Mouse (Mus musculus) erythroblast, embryonic 14.5 days (primary cell): ENCODE measurements around the gene Cgnl1. TPM values are rescaled to one million over a fixed set of nuclear protein-coding genes. Genes with fewer than 3 reads are reported as not detected.

Source experiments
- H3K27me3 ChIP-seq: 2 replicates; pipeline ENCODE4 v1.6.1; 2012; ENCODE audit warnings: inconsistent platforms; ENCODE audit not compliant: control insufficient read depth
- H3K36me3 ChIP-seq: 2 replicates; pipeline ENCODE4 v1.6.1; 2012; ENCODE audit warnings: mild to moderate bottlenecking, inconsistent platforms; ENCODE audit not compliant: control insufficient read depth
- H3K4me1 ChIP-seq: 2 replicates; pipeline ENCODE4 v1.6.1; 2012; ENCODE audit warnings: inconsistent platforms; ENCODE audit not compliant: control insufficient read depth
- H3K4me3 ChIP-seq: replicated peaks from 2 replicates; pipeline ENCODE3; 2012; ENCODE audit warnings: moderate library complexity, mild to moderate bottlenecking, inconsistent platforms
- H3K9me3 ChIP-seq: 2 replicates; pipeline ENCODE4 v1.6.1; 2012; ENCODE audit warnings: low read length, inconsistent platforms, mixed read lengths; ENCODE audit not compliant: control insufficient read depth
- GATA1 ChIP-seq: IDR thresholded peaks from 2 replicates; pipeline ENCODE4 v1.6.1; 2012; ENCODE audit warnings: low read length, inconsistent platforms, mixed read lengths
- TAL1 ChIP-seq: IDR thresholded peaks from 3 replicates; pipeline ENCODE4 v1.6.1; 2012; ENCODE audit warnings: low read length, inconsistent platforms, mixed read lengths
- polyA plus RNA-seq: library from polyadenylated mRNA; stranded (reverse); fragments of >175 nt; gene quantifications from 2 replicates; pipeline ENCODE4 v1.2.3, GENCODE M21; 2012

The Cgnl1 gene
- polyA plus RNA-seq = not detected in 2 replicates

DNA sequence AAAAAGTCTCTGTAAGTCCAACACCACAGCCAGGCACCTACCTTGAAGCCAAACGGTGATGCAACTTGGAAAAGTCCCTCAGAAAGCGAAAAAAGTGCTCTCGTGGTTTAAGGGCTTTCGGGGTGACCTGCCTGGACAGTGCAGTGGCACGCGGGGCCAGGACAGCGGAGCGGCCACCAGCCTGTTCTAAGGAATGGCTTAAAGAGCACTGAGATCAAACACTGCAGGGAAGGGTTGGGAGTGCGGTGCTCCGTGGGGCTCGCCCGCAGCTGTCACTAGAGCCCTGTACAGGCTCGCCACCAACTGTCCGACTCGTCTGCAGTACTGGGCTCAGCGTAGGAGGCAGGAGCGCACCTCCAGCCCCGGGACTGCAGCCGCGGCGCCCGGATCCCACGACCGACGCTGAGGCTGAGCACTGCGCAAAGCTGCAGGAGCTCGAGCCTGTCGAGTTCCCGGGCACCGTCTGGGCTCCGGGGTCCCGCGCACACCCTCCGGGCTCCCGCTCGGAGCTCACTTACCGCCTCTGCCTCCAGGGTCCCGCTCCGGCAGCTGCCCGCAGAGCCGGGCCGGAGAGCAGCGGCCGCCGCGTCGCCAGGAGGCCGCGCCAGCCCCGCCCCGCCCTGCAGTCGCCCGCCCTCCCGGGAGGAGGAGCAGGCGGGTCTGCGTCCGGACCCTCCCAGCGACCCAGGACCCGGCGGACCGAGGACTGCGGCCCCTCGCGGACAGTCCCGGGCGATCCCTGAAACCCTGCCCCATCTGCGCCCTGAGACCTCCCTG, at the start of gene Cgnl1:
Gene Cgnl1, minus strand, starts transcription at position 612 of the 777 bp plus-strand sequence.
- H3K4me1 ChIP-seq = peaks cover 2% of the 10 kb centered on the region
- no peak for TF ChIP-seq GATA1
- TF ChIP-seq TAL1 = no peak
- H3K27me3 ChIP-seq = peaks cover 33% of the 10 kb centered on the region
- no peaks in the 10 kb centered on the region for H3K36me3 ChIP-seq
- H3K9me3 ChIP-seq = peaks cover 3% of the 10 kb centered on the region; the same call in 1 of the 2 replicates
- peak within 1 kb of the TSS; percentile 52 for H3K4me3 ChIP-seq

DNA sequence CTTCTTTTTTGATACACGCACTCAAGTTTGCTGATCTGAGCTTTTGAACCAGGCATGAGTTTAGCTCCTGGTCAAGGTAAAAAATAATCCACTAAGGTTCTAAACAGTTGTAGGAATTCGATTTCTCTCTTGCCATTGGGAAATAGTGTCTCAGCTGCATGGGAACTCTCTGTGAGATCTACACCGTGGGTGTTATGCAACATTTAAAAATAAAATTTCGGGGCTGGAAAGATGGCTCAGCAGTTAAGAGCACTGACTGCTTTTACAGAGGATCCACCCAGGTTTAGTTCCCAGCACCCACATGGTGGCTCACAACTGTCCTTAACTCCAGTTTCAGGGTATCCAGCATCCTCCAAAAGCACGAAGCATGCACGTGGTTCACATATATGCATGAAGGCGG, 47.1 kb upstream of the Cgnl1 start:
- no peak for TF ChIP-seq TAL1
- TF ChIP-seq GATA1 = no peak
- H3K4me3 ChIP-seq = no peak overlapping the region
- H3K36me3 ChIP-seq = no peaks in the 10 kb centered on the region
- H3K4me1 ChIP-seq = no peaks in the 10 kb centered on the region
- no peaks in the 10 kb centered on the region for H3K27me3 ChIP-seq
- no peaks in the 10 kb centered on the region for H3K9me3 ChIP-seq

DNA sequence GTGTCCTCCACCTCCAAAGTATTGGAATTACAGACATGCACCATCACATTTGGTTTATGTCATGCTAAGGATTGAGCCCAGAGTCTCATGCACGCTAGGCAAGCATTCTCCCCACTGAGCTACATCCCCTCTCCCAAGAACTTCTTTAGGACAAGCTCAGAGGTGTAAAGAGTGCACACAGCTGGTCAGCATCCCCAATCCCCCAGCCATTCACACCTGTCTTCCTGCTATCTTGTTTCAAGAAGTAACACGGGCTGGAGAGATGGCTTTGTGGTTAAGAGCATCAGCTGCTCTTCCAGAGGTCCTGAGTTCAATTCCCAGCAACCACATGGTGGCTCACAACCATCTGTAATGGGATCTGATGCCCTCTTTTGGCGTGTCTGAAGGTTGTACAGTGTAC, 44.7 kb upstream of the Cgnl1 start:
- no peak for TF ChIP-seq TAL1
- no peak for TF ChIP-seq GATA1
- H3K9me3 ChIP-seq = no peaks in the 10 kb centered on the region

DNA sequence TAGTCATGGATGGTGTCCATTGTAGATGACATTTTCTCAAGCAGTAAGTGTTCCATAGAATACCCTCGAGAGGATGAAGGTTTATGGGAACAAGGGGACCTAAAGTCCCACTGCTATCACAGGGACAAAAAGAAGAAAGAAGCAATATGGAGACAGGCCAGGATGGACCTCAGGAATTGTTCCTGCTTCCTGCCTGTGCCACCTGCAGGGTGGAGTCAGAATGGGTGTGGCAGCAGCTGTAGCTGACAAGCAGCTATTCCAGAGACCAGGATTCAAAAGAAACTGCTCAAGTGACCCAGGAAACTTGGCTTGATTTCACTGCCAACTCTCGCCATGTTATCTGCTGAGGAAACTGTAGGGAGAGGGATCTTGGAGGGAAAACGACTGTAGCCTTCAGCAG, 42.2 kb upstream of the Cgnl1 start:
- no peaks in the 10 kb centered on the region for H3K9me3 ChIP-seq
- H3K4me1 ChIP-seq = no peaks in the 10 kb centered on the region
- H3K36me3 ChIP-seq = no peaks in the 10 kb centered on the region
- H3K4me3 ChIP-seq = no peak overlapping the region
- TF ChIP-seq GATA1 (no peak), TAL1 (no peak)
- no peaks in the 10 kb centered on the region for H3K27me3 ChIP-seq

More for the DNA sequence above, 44.7 kb upstream of the Cgnl1 start:
- Histone ChIP-seq H3K36me3 (no peaks in the 10 kb centered on the region), H3K4me3 (no peak overlapping the region), H3K27me3 (no peaks in the 10 kb centered on the region), H3K4me1 (no peaks in the 10 kb centered on the region)

DNA sequence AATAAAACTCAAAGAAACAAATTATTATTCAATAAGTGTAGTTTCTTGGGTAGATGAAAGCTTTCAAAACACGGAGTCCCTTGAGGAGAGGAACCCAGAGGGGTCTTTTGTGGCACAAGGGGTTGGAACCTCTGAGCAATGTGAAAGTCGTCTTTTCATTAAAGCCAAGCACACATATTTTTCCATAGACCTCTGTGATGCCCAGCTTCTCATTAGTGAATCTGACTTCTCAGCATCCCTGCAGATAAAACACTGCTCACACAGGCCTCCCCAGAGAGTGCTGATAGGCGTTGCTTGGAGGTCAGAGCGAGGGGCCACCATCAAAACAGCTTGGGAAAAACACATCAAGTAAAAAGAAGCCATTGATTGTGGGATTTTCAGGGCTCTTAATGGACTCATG, 41.5 kb upstream of the Cgnl1 start:
- no peaks in the 10 kb centered on the region for H3K27me3 ChIP-seq
- no peak overlapping the region for H3K4me3 ChIP-seq
- no peaks in the 10 kb centered on the region for H3K9me3 ChIP-seq
- TF ChIP-seq GATA1 (no peak), TAL1 (no peak)
- no peaks in the 10 kb centered on the region for H3K4me1 ChIP-seq
- no peaks in the 10 kb centered on the region for H3K36me3 ChIP-seq

DNA sequence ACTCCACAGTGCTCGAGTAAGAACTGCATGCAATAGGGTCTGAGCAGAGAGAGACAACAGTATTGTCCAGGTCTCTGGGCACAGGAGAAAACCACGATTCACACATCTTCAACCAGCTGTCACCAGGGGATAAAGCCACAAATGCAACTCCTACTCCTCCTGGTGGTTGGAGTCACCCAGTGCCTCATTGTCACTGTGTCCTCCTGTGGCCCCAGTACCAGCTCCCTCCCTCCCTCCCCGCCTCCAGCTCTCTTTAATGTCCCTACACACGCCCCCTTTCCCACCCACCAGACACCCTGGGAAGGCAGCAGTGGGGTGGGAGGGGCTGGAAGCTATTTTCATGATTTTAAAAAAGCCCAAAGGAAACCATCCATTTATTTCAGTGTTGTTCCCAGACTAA, 41.0 kb upstream of the Cgnl1 start:
- no peaks in the 10 kb centered on the region for H3K36me3 ChIP-seq
- H3K4me3 ChIP-seq = no peak overlapping the region
- no peaks in the 10 kb centered on the region for H3K9me3 ChIP-seq
- no peak for TF ChIP-seq TAL1
- no peak for TF ChIP-seq GATA1
- no peaks in the 10 kb centered on the region for H3K27me3 ChIP-seq
- H3K4me1 ChIP-seq = no peaks in the 10 kb centered on the region

DNA sequence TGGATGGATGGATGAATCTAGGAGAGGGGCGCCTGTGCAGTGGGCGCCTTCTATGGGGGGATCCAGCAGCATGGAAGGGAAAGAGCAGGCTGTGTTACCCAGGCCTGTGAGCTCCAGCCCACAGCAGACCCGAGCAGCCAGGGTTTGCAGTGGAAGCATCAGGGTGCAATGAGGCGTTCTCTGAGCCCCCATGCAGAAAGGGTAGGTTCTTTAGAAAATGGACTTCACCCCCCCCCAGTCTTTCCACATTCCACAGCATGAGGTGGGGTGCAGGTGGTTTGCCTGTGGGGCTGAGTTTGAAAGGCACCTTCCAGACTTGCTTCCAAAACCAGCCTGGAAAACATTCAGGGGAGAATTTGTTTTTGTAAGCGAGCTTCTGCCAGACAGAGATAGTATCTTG, 40.0 kb upstream of the Cgnl1 start:
- TF ChIP-seq GATA1 (no peak), TAL1 (no peak)
- H3K4me1 ChIP-seq = no peaks in the 10 kb centered on the region
- no peaks in the 10 kb centered on the region for H3K9me3 ChIP-seq
- H3K36me3 ChIP-seq = no peaks in the 10 kb centered on the region
- H3K27me3 ChIP-seq = no peaks in the 10 kb centered on the region
- no peak overlapping the region for H3K4me3 ChIP-seq

DNA sequence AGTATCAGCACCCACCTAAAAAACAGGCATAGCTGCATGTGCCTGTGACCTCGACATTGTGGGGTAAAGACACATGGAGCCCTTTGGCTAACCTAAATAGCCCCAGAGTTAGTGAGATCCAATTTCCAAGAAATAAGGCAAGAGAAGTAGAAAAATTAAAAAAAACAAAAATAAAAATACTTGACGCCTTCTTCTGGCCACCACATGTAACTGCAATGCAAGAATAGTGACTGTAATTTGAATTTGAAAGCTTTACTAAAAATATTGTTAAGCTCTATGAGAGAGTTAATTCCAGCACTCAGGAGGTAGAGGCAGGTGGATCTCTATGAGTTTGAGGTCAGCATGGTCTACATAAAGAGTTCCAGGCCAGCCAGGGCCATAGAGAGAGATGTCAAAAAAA, 39.3 kb upstream of the Cgnl1 start:
- H3K27me3 ChIP-seq = no peaks in the 10 kb centered on the region
- no peak overlapping the region for H3K4me3 ChIP-seq
- no peaks in the 10 kb centered on the region for H3K9me3 ChIP-seq
- H3K36me3 ChIP-seq = no peaks in the 10 kb centered on the region
- no peaks in the 10 kb centered on the region for H3K4me1 ChIP-seq
- no peak for TF ChIP-seq GATA1
- TF ChIP-seq TAL1 = no peak

DNA sequence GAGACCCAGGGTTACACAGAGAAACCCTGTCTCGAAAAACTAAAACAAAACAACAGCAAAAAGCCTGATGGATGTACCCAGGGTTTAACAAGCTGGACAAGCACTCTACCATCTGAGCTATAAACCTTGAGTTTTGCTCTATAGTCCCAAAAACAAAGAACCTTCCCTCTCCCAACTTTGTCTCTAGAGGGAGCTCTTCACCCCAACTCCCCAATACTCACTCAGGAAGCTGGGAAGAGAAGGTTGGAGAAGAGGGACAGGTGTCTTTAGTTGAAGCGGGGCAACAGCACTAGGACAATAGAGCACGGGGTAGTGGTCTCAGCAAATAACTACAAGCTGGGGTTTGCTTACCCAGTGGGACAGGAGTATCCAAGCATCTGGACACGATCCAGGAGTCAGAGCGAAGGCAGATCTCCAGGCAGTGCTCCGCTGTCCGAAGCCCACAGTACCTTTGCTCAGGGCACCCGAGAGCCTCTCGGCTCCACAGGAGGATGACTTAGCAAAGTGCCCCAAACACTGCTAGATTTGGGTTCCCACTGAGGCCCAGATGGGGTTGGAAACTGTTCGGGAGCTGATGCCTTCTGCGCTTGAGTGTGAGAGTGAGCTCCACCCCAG, 37.3 kb upstream of the Cgnl1 start:
- no peaks in the 10 kb centered on the region for H3K4me1 ChIP-seq
- no peaks in the 10 kb centered on the region for H3K36me3 ChIP-seq
- H3K4me3 ChIP-seq = no peak overlapping the region
- no peaks in the 10 kb centered on the region for H3K27me3 ChIP-seq
- H3K9me3 ChIP-seq = no peaks in the 10 kb centered on the region
- TF ChIP-seq GATA1 = no peak
- TF ChIP-seq TAL1 = no peak
